Comparison of ENCODE assay signal across 9 mouse cellular contexts in genomic region chr17:35833894-35834293, GRCm38 (mm10). TPM values are rescaled to one million over a fixed set of nuclear protein-coding genes. Genes with fewer than 3 reads are reported as not detected.
DNase-seq lines count a peak whose midpoint lies in the region; ATAC-seq and TF ChIP-seq lines count a peak whose summit lies in the region.
"Had no signal": no experiment of that assay in that cellular context is flagged by ENCODE, and none has a peak within 500 bp of the region (broad histone marks: within the 10 kb centered on the region; RNA-seq: fewer than 3 reads in every experiment).

No protein-coding gene starts in this region.

- H3K4me1 ChIP-seq in kidney, postnatal 0 days (replicated peaks; ENCODE audit: insufficient read depth, low read length): peaks cover 10% of the 10 kb centered on the region
- H3K4me1 ChIP-seq in embryonic facial prominence, embryonic 14.5 days (ENCODE audit: control insufficient read depth, insufficient read depth, low read length): peaks cover 13% of the 10 kb centered on the region; the same call in 1 of the 2 replicates
- H3K4me1 ChIP-seq in hindbrain, embryonic 16.5 days (ENCODE audit: control insufficient read depth, insufficient read depth, low read depth, low read length): peaks cover 35% of the 10 kb centered on the region
- peaks cover 35% of the 10 kb centered on the region for H3K4me1 ChIP-seq in midbrain, embryonic 16.5 days (ENCODE audit: control insufficient read depth, insufficient read depth, low read length)

- no peak overlapping the region for H3K9ac ChIP-seq in kidney, postnatal 0 days (ENCODE audit: low read depth, low read length)
- H3K9ac ChIP-seq in embryonic facial prominence, embryonic 14.5 days (ENCODE audit: low read depth, low read length): peak overlapping the region; percentile 20; the same call in 1 of the 2 replicates
- no peak overlapping the region for H3K9ac ChIP-seq in hindbrain, embryonic 16.5 days (ENCODE audit: low read depth, low read length)
- H3K9ac ChIP-seq in midbrain, embryonic 16.5 days (ENCODE audit: low read depth, low read length): 0 out of 2 replicates have a peak overlapping the region, but pooled peaks have one; percentile 13

- 56% methylated on average over 5 of the region's 5 CpGs for WGBS in kidney, postnatal 0 days
- 54% methylated on average over 5 of the region's 5 CpGs for WGBS in embryonic facial prominence, embryonic 14.5 days
- 52% methylated on average over 5 of the region's 5 CpGs for WGBS in hindbrain, embryonic 16.5 days
- WGBS in midbrain, embryonic 16.5 days: 54% methylated on average over 5 of the region's 5 CpGs

- no peaks in the 10 kb centered on the region for H3K27me3 ChIP-seq in kidney, postnatal 0 days (ENCODE audit: insufficient read depth, low read length)
- H3K27me3 ChIP-seq in embryonic facial prominence, embryonic 14.5 days (replicated peaks; ENCODE audit: control insufficient read depth, insufficient read depth, low read length): no peaks in the 10 kb centered on the region
- no peaks in the 10 kb centered on the region for H3K27me3 ChIP-seq in hindbrain, embryonic 16.5 days (replicated peaks; ENCODE audit: control insufficient read depth, insufficient read depth, low read length)
- no peaks in the 10 kb centered on the region for H3K27me3 ChIP-seq in midbrain, embryonic 16.5 days (ENCODE audit: control insufficient read depth, insufficient read depth, low read depth, low read length)

- H3K4me3 ChIP-seq in kidney, postnatal 0 days (replicated peaks; ENCODE audit: low read depth, low read length): no peak overlapping the region
- no peak overlapping the region; the same call in 1 of the 2 replicates for H3K4me3 ChIP-seq in embryonic facial prominence, embryonic 14.5 days (ENCODE audit: low read depth, low read length)
- no peak overlapping the region for H3K4me3 ChIP-seq in hindbrain, embryonic 16.5 days (ENCODE audit: low read length)
- no peak overlapping the region for H3K4me3 ChIP-seq in midbrain, embryonic 16.5 days (ENCODE audit: low read depth, low read length)

- H3K36me3 ChIP-seq in kidney, postnatal 0 days (ENCODE audit: insufficient read depth, low read length): peaks cover 31% of the 10 kb centered on the region
- H3K36me3 ChIP-seq in embryonic facial prominence, embryonic 14.5 days (ENCODE audit: control insufficient read depth, insufficient read depth, low read length): peaks cover 55% of the 10 kb centered on the region
- peaks cover 35% of the 10 kb centered on the region for H3K36me3 ChIP-seq in hindbrain, embryonic 16.5 days (ENCODE audit: control insufficient read depth, insufficient read depth, low read length)
- H3K36me3 ChIP-seq in midbrain, embryonic 16.5 days (ENCODE audit: control insufficient read depth, insufficient read depth, low read length): peaks cover 21% of the 10 kb centered on the region

- TF ChIP-seq CTCF in kidney, postnatal 0 days (IDR thresholded peaks at IDR 0.05; ENCODE audit: low read depth): no peak

- H3K9me3 ChIP-seq in kidney, postnatal 0 days (replicated peaks; ENCODE audit: low read length): no peaks in the 10 kb centered on the region
- no peaks in the 10 kb centered on the region for H3K9me3 ChIP-seq in embryonic facial prominence, embryonic 14.5 days (ENCODE audit: control insufficient read depth, low read length)
- H3K9me3 ChIP-seq in hindbrain, embryonic 16.5 days (ENCODE audit: control insufficient read depth, low read length): no peaks in the 10 kb centered on the region
- no peaks in the 10 kb centered on the region for H3K9me3 ChIP-seq in midbrain, embryonic 16.5 days (replicated peaks; ENCODE audit: control insufficient read depth, low read length, poor library complexity, severe bottlenecking)

- DNase-seq in kidney, postnatal 0 days (ENCODE audit: low spot score): no peak
- DNase-seq in kidney, postnatal 36 days: no peak
- DNase-seq in embryonic facial prominence, embryonic 14.5 days (ENCODE audit: low spot score): no peak
- DNase-seq in gastrocnemius, postnatal 25 days: no peak
- no peak for DNase-seq in layer of hippocampus, postnatal 25 days (ENCODE audit: extremely low spot score in 1 of 2, low spot score in 1 of 2)
- DNase-seq in lung, postnatal 36 days: no peak
- DNase-seq: cerebellum, adult 18-20 months had no signal

- H3K4me2 ChIP-seq in kidney, postnatal 0 days (ENCODE audit: low read length): 0 out of 2 replicates have a peak overlapping the region, but pooled peaks have one; percentile 6
- H3K4me2 ChIP-seq in embryonic facial prominence, embryonic 14.5 days (ENCODE audit: low read depth, low read length): peak overlapping the region; percentile 92
- H3K4me2 ChIP-seq in hindbrain, embryonic 16.5 days (ENCODE audit: low read length): peak overlapping the region; percentile 5
- H3K4me2 ChIP-seq in midbrain, embryonic 16.5 days (ENCODE audit: low read length): peak overlapping the region; percentile 24; the same call in 1 of the 2 replicates

- no peak for ATAC-seq in kidney, postnatal 0 days (replicated peaks; ENCODE audit: low FRiP score, low read depth)
- no peak for ATAC-seq in embryonic facial prominence, embryonic 14.5 days (ENCODE audit: low read depth)
- ATAC-seq in hindbrain, embryonic 16.5 days: no peak
- no peak for ATAC-seq in midbrain, embryonic 16.5 days

- H3K27ac ChIP-seq in kidney, postnatal 0 days: no peak overlapping the region
- no peak overlapping the region; the same call in 1 of the 2 replicates for H3K27ac ChIP-seq in embryonic facial prominence, embryonic 14.5 days (replicated peaks; ENCODE audit: low read depth, low read length)
- no peak overlapping the region for H3K27ac ChIP-seq in hindbrain, embryonic 16.5 days (ENCODE audit: low read depth, low read length)
- peak overlapping the region; percentile 4; the same call in 1 of the 2 replicates for H3K27ac ChIP-seq in midbrain, embryonic 16.5 days (ENCODE audit: low read length)

RNA-seq across cellular contexts. Expression of gene Tubb5, which starts 4.2 kb away (rescaled TPM):
- 503 and 575 TPM in 2 replicates for polyA plus RNA-seq in kidney, postnatal 0 days (2015; fragmentation: Nextera tagmentation; extraction: Ambion mirVana)
- polyA plus RNA-seq in embryonic facial prominence, embryonic 14.5 days (2014; fragmentation: Nextera tagmentation; extraction: Ambion mirVana): 736 and 832 TPM in 2 replicates
- polyA plus RNA-seq in hindbrain, embryonic 16.5 days (2015; fragmentation: Nextera tagmentation; extraction: Ambion mirVana): 1,705 and 1,762 TPM in 2 replicates
- 1,852 and 1,913 TPM in 2 replicates for polyA plus RNA-seq in midbrain, embryonic 16.5 days (2015; fragmentation: Nextera tagmentation; extraction: Ambion mirVana)
- total RNA-seq in gastrocnemius, postnatal 25 days (2021): 10 to 100 TPM; 39.2 to 54.5 TPM
- 100 to 1,000 TPM; 381 to 413 TPM for total RNA-seq in layer of hippocampus, postnatal 25 days (2021)

RNA-seq across cellular contexts. Expression of gene Mdc1, which starts 7.4 kb away (rescaled TPM):
- polyA plus RNA-seq in kidney, postnatal 0 days (2015; fragmentation: Nextera tagmentation; extraction: Ambion mirVana): 5.4 and 5.6 TPM in 2 replicates
- polyA plus RNA-seq in embryonic facial prominence, embryonic 14.5 days (2014; fragmentation: Nextera tagmentation; extraction: Ambion mirVana): 10.2 and 14.8 TPM in 2 replicates
- 9.3 and 11.2 TPM in 2 replicates for polyA plus RNA-seq in hindbrain, embryonic 16.5 days (2015; fragmentation: Nextera tagmentation; extraction: Ambion mirVana)
- 8.6 and 10.3 TPM in 2 replicates for polyA plus RNA-seq in midbrain, embryonic 16.5 days (2015; fragmentation: Nextera tagmentation; extraction: Ambion mirVana)
- total RNA-seq in gastrocnemius, postnatal 25 days (2021): 1 to 10 TPM; 3.7 to 5.2 TPM
- total RNA-seq in layer of hippocampus, postnatal 25 days (2021): 10 to 100 TPM; 12.1 to 16.5 TPM

RNA-seq across cellular contexts. Expression of gene Flot1, which starts 10.9 kb away (rescaled TPM):
- polyA plus RNA-seq in kidney, postnatal 0 days (2015; fragmentation: Nextera tagmentation; extraction: Ambion mirVana): 52.2 and 54.5 TPM in 2 replicates
- 49.0 and 49.5 TPM in 2 replicates for polyA plus RNA-seq in embryonic facial prominence, embryonic 14.5 days (2014; fragmentation: Nextera tagmentation; extraction: Ambion mirVana)
- polyA plus RNA-seq in hindbrain, embryonic 16.5 days (2015; fragmentation: Nextera tagmentation; extraction: Ambion mirVana): 131 and 150 TPM in 2 replicates
- polyA plus RNA-seq in midbrain, embryonic 16.5 days (2015; fragmentation: Nextera tagmentation; extraction: Ambion mirVana): 102 and 104 TPM in 2 replicates
- 10 to 100 TPM; 41.0 to 46.3 TPM for total RNA-seq in gastrocnemius, postnatal 25 days (2021)
- 100 to 1,000 TPM; 122 to 132 TPM for total RNA-seq in layer of hippocampus, postnatal 25 days (2021)

RNA-seq across cellular contexts. Expression of gene Ier3, which starts 12.4 kb away (rescaled TPM):
- polyA plus RNA-seq in kidney, postnatal 0 days (2015; fragmentation: Nextera tagmentation; extraction: Ambion mirVana): 83.6 and 93.1 TPM in 2 replicates
- 10.1 and 10.3 TPM in 2 replicates for polyA plus RNA-seq in embryonic facial prominence, embryonic 14.5 days (2014; fragmentation: Nextera tagmentation; extraction: Ambion mirVana)
- polyA plus RNA-seq in hindbrain, embryonic 16.5 days (2015; fragmentation: Nextera tagmentation; extraction: Ambion mirVana): 14.5 and 17.2 TPM in 2 replicates
- polyA plus RNA-seq in midbrain, embryonic 16.5 days (2015; fragmentation: Nextera tagmentation; extraction: Ambion mirVana): 8.9 and 10.5 TPM in 2 replicates
- 1 to 10 TPM; 4.0 to 4.5 TPM for total RNA-seq in gastrocnemius, postnatal 25 days (2021)
- total RNA-seq in layer of hippocampus, postnatal 25 days (2021): 1 to 10 TPM; 3.2 to 5.1 TPM

RNA-seq across cellular contexts. Expression of gene Nrm, which starts 27.2 kb away (rescaled TPM):
- polyA plus RNA-seq in kidney, postnatal 0 days (2015; fragmentation: Nextera tagmentation; extraction: Ambion mirVana): 36.9 and 44.6 TPM in 2 replicates
- polyA plus RNA-seq in embryonic facial prominence, embryonic 14.5 days (2014; fragmentation: Nextera tagmentation; extraction: Ambion mirVana): 47.7 and 55.4 TPM in 2 replicates
- polyA plus RNA-seq in hindbrain, embryonic 16.5 days (2015; fragmentation: Nextera tagmentation; extraction: Ambion mirVana): 20.8 and 22.3 TPM in 2 replicates
- 13.5 and 14.6 TPM in 2 replicates for polyA plus RNA-seq in midbrain, embryonic 16.5 days (2015; fragmentation: Nextera tagmentation; extraction: Ambion mirVana)
- total RNA-seq in gastrocnemius, postnatal 25 days (2021): 1 to 10 TPM in 1 of 2 experiments, under 1 TPM in 1; 0.74 to 1.6 TPM
- 1 to 10 TPM; 2.1 to 3.5 TPM for total RNA-seq in layer of hippocampus, postnatal 25 days (2021)

Comparison
In these comparisons a context has a peak if more than half of its experiments do, and no peak if none do; other contexts are left out.
1. H3K4me2 ChIP-seq: peak in every context shown above with its lines; median percentile 92 in embryonic facial prominence, embryonic 14.5 days; 24 in midbrain, embryonic 16.5 days; 6 in kidney, postnatal 0 days; 5 in hindbrain, embryonic 16.5 days.
2. H3K9ac ChIP-seq: peak in embryonic facial prominence, embryonic 14.5 days (single experiment) and midbrain, embryonic 16.5 days (single experiment); none in kidney, postnatal 0 days (single experiment) and hindbrain, embryonic 16.5 days (single experiment).